Mouse (Mus musculus) embryonic stem cell, embryonic (primary cell): ENCODE measurements at regions not wholly inside any gene's neighbourhood (a gene's known extent, or its start where the extent isn't known, plus 50 kb on each side); places are given as distances from the start of the nearest gene placed in this dataset.

Experiments
- CTCF ChIA-PET, 4 experiments: fragments of 300-600 bp in 2 of 4; fragments of 350-600 bp in 2 of 4; sonication (Branson Sonifier 250); formaldehyde crosslinking; loops; one replicate each; lab custom pipeline; 2022; ENCODE audit warnings: inconsistent platforms in 2 of 4; lab: Charles Lee
- POLR2A ChIA-PET, 4 experiments: fragments of 300-600 bp in 2 of 4; fragments of 350-600 bp in 2 of 4; sonication (Branson Sonifier 250); formaldehyde crosslinking; loops; one replicate each; lab custom pipeline; 2022; ENCODE audit warnings: antibody characterized with exemption in 4 of 4, inconsistent platforms in 1 of 4; lab: Charles Lee

- ChIA-PET CTCF (interaction anchor here in 1 of 4 experiments (0.5 to 0.7 kb wide), 3 partner anchors 98 to 715 kb away, joined by 3 to 7 read pairs (median 5); no protein-coding TSS in a partner anchor), POLR2A (interaction anchor here in 1 of 4 experiments (0.7 kb wide), 1 partner anchor 635 kb away, joined by 5 read pairs; no protein-coding TSS in a partner anchor)
Observed at GRCm38 (mm10) chr6:64797600-64797999, 68.7 kb downstream of the Atoh1 start.

GRCm38 (mm10) chr6:64798804-64799203, 69.9 kb downstream of the Atoh1 start:
- ChIA-PET CTCF (no interaction called here), POLR2A (no interaction called here)

- CTCF ChIA-PET = no interaction called here
- POLR2A ChIA-PET = interaction anchor here in 1 of 4 experiments (0.9 kb wide), 1 partner anchor 161 kb away, joined by 3 read pairs; no protein-coding TSS in a partner anchor
Observed at GRCm38 (mm10) chr6:64799306-64800001, 70.5 kb downstream of the Atoh1 start.

- ChIA-PET CTCF (no interaction called here), POLR2A (interaction anchor here in 1 of 4 experiments (0.5 kb wide), 1 partner anchor 218 kb away, joined by 3 read pairs; no protein-coding TSS in a partner anchor)
Observed at GRCm38 (mm10) chr6:64800965-64801364, 72.0 kb downstream of the Atoh1 start.

GRCm38 (mm10) chr6:64815115-64815514, 86.2 kb downstream of the Atoh1 start:
- ChIA-PET POLR2A (no interaction called here), CTCF (no interaction called here)

- ChIA-PET POLR2A (no interaction called here), CTCF (no interaction called here)
Observed at GRCm38 (mm10) chr6:64849097-64849648, 120.2 kb downstream of the Atoh1 start.

GRCm38 (mm10) chr6:64862901-64863300, 134.0 kb downstream of the Atoh1 start:
- ChIA-PET CTCF (no interaction called here), POLR2A (no interaction called here)

- POLR2A ChIA-PET = no interaction called here
- CTCF ChIA-PET = no interaction called here
Observed at GRCm38 (mm10) chr6:64896420-64896819, 146.0 kb upstream of the Smarcad1 start.
